Mouse (Mus musculus) cortical plate, adult 2 months (tissue): ENCODE measurements around the gene Hnrnpl.

Source experiments
- CTCF ChIP-seq: fragments of 200-500 bp; IDR thresholded peaks from 2 replicates; pipeline ENCODE4 v1.5.1; 2011; ENCODE audit warnings: mild to moderate bottlenecking, control low read depth, low read length; ENCODE audit not compliant: insufficient read depth; ENCODE audit errors: extremely low read depth
- POLR2A ChIP-seq: fragments of 200-500 bp; IDR thresholded peaks from 2 replicates; pipeline ENCODE4 v1.6.1; 2011; ENCODE audit warnings: mild to moderate bottlenecking, low read length, control low read depth; ENCODE audit not compliant: insufficient read depth; ENCODE audit errors: extremely low read depth

- TF ChIP-seq CTCF (no peak), POLR2A (no peak)
Observed at GRCm38 (mm10) chr7:28785161-28785560, 23.2 kb upstream of the Hnrnpl start.
